Mouse (Mus musculus): ENCODE data around the gene Lmo2. TPM values are rescaled to one million over a fixed set of nuclear protein-coding genes. Genes with fewer than 3 reads are reported as not detected.

The Lmo2 gene
- polyA plus RNA-seq, 1 experiment from 2014 or later, result 35.2 TPM

Other genes starting within 250 kb of the Lmo2 start
- gene Nat10, start 196.7 kb upstream of the Lmo2 start, polyA plus RNA-seq (2016; fragmentation: Nextera tagmentation; extraction: Ambion mirVana), result 26.6 and 32.2 TPM in 2 replicates
- gene Caprin1, start 160.3 kb upstream of the Lmo2 start, polyA plus RNA-seq (2016; fragmentation: Nextera tagmentation; extraction: Ambion mirVana), result 325 and 347 TPM in 2 replicates
- 46.2 and 46.3 TPM in 2 replicates for gene Fbxo3, start 69.7 kb downstream of the Lmo2 start, polyA plus RNA-seq (2016; fragmentation: Nextera tagmentation; extraction: Ambion mirVana)
- gene 4931422A03Rik, start 70.4 kb downstream of the Lmo2 start, polyA plus RNA-seq (2016; fragmentation: Nextera tagmentation; extraction: Ambion mirVana), result 1.5 and 1.9 TPM in 2 replicates
- not detected in 2 replicates for gene Gm10912, start 107.8 kb downstream of the Lmo2 start, polyA plus RNA-seq (2016; fragmentation: Nextera tagmentation; extraction: Ambion mirVana)
- gene Gm10799, start 110.6 kb downstream of the Lmo2 start, polyA plus RNA-seq (2016; fragmentation: Nextera tagmentation; extraction: Ambion mirVana), result not detected in 2 replicates
- gene Cd59b, start 111.9 kb downstream of the Lmo2 start, polyA plus RNA-seq (2016; fragmentation: Nextera tagmentation; extraction: Ambion mirVana), result 4.3 and 8.4 TPM in 2 replicates
- gene Cd59a, start 137.8 kb downstream of the Lmo2 start, polyA plus RNA-seq (2016; fragmentation: Nextera tagmentation; extraction: Ambion mirVana), result 70.8 and 82.0 TPM in 2 replicates
- gene A930018P22Rik, start 164.8 kb downstream of the Lmo2 start, polyA plus RNA-seq (2016; fragmentation: Nextera tagmentation; extraction: Ambion mirVana), result 0.55 and 0.71 TPM in 2 replicates

All from heart, embryonic 10.5 days (tissue).